Mouse (Mus musculus) c-Kit-positive CD71-positive TER-119-negative erythroid progenitor cells, embryonic 14.5 days (primary cell): ENCODE results near the gene Higd1c.
"Not testable (repeated sequence)": the region's sequence is repeated elsewhere in the genome, so short reads cannot be mapped to it uniquely, and the experiment has no call there.

Experiments
- DNase-seq: peaks from one replicate; pipeline ENCODE4 v3.0.0-alpha.2; 2013; ENCODE audit warnings: low read depth

Gene Higd1c

GRCm38 (mm10) chr15:100410918-100411672 lies 46.8 kb downstream of the Higd1c start:
- DNase-seq = peak; percentile 85

- no peak for DNase-seq
These were observed 47.4 kb downstream of the Higd1c start for GRCm38 (mm10) chr15:100411731-100412130.

- no peak for DNase-seq
These were observed 49.0 kb downstream of the Higd1c start for GRCm38 (mm10) chr15:100413306-100413705.

- DNase-seq = no peak
These were observed 49.7 kb downstream of the Higd1c start for GRCm38 (mm10) chr15:100414011-100414410.

GRCm38 (mm10) chr15:100414942-100415341 lies 50.6 kb downstream of the Higd1c start:
- DNase-seq = no peak

GRCm38 (mm10) chr15:100415684-100416083 lies 51.3 kb downstream of the Higd1c start:
- no peak for DNase-seq

GRCm38 (mm10) chr15:100417854-100418450 lies 53.6 kb downstream of the Higd1c start:
- no peak for DNase-seq

GRCm38 (mm10) chr15:100419311-100419710 lies 55.0 kb downstream of the Higd1c start:
- no peak for DNase-seq

- DNase-seq = peak; percentile 75
These were observed 55.8 kb downstream of the Higd1c start for GRCm38 (mm10) chr15:100419901-100420745.

GRCm38 (mm10) chr15:100421059-100421757 lies 56.9 kb downstream of the Higd1c start:
- no peak for DNase-seq

- DNase-seq = not testable (repeated sequence)
These were observed 57.4 kb downstream of the Higd1c start, which contains the start of gene Gm5475 for GRCm38 (mm10) chr15:100421758-100422197. TSS of gene Gm5475 (plus strand) at chr15:100422147.

- DNase-seq = no peak
These were observed 58.1 kb downstream of the Higd1c start for GRCm38 (mm10) chr15:100422476-100422875.

- DNase-seq = peak; percentile 87
These were observed 58.8 kb downstream of the Higd1c start for GRCm38 (mm10) chr15:100422899-100423860.

GRCm38 (mm10) chr15:100423916-100424315 lies 59.6 kb downstream of the Higd1c start:
- no peak for DNase-seq

- DNase-seq = no peak
These were observed 60.2 kb downstream of the Higd1c start, which contains the start of gene Slc11a2 for GRCm38 (mm10) chr15:100424396-100425122. TSS of gene Slc11a2 (minus strand) at chr15:100425072.

GRCm38 (mm10) chr15:100428296-100428905 lies 64.1 kb downstream of the Higd1c start:
- DNase-seq = no peak

- no peak for DNase-seq
These were observed 65.7 kb downstream of the Higd1c start for GRCm38 (mm10) chr15:100429959-100430565.

GRCm38 (mm10) chr15:100433234-100433633 lies 68.9 kb downstream of the Higd1c start:
- DNase-seq = peak; percentile 39
